In the genomic region with DNA sequence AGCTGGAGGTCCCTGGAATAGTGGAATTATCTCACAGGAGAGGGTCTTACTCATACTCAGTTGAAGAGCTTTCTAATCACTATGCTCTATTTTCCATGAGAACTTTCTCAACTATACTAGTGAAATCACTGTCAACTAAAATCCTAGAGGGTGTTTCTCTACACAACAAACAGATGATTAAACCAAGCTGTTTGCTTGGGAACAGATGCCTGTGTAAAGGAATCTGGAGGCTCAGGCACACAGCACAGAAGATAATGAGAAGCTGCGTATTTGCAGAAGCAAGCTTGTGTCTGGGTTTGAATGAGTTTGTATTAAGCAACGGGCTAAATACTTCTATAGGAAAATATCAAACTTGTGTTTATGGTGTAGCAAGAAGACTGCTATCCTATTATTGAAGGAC, we compare ENCODE assay signal across 25 mouse cellular contexts.
DNase-seq lines count a peak whose midpoint lies in the region; ATAC-seq and TF ChIP-seq lines count a peak whose summit lies in the region.
"Had no signal": no experiment of that assay in that cellular context is flagged by ENCODE, and none has a peak within 500 bp of the region (broad histone marks: within the 10 kb centered on the region; RNA-seq: fewer than 3 reads in every experiment).

No protein-coding gene starts in this region.

- no peak for TF ChIP-seq CTCF in layer of hippocampus, adult 2 months (conservative IDR thresholded peaks at IDR 0.05)

- ATAC-seq in granulocyte monocyte progenitor cell, adult 5-6 weeks (replicated peaks; ENCODE audit: poor library complexity, severe bottlenecking), result no peak
- ATAC-seq: CD4-positive, CD25-positive, alpha-beta regulatory T cell, adult 4 months; forebrain, embryonic 15.5 days; hindbrain, postnatal 0 days had no signal

- DNase-seq in layer of hippocampus, adult 11-12 months (ENCODE audit: low spot score), result peak; percentile 36
- DNase-seq in layer of hippocampus, postnatal 25 days (ENCODE audit: extremely low spot score in 1 of 2, low spot score in 1 of 2), result no peak
- DNase-seq in brain, adult 2 months (ENCODE audit: low read depth, low spot score), result peak; percentile 80
- peak; percentile 44 to 79 for DNase-seq in layer of hippocampus, adult 2 months (ENCODE audit: low spot score in 2 of 2)
- DNase-seq in layer of hippocampus, adult 9-11 months, result peak; percentile 61
- no peak for DNase-seq in cerebellum, adult 11-12 months
- DNase-seq in urinary bladder, postnatal 36 days (ENCODE audit: low spot score in 2 of 2), result no peak
- DNase-seq: adrenal gland, adult 2 months; adrenal gland, postnatal 25 days; cerebellum, adult 2 months; cerebellum, adult 9-11 months; cerebellum, postnatal 25 days; gastrocnemius, postnatal 25 days; heart, adult 2 months; heart, postnatal 14 days; heart, postnatal 4 days had no signal

- no peak overlapping the region for H3K27ac ChIP-seq in layer of hippocampus, adult 2 months
- H3K27ac ChIP-seq: embryonic facial prominence, embryonic 12.5 days; embryonic facial prominence, embryonic 15.5 days; forebrain, embryonic 15.5 days; heart, adult 2 months; heart, embryonic 10.5 days; heart, embryonic 13.5 days; hindbrain, embryonic 14.5 days; hindbrain, postnatal 0 days had no signal

- H3K4me3 ChIP-seq in layer of hippocampus, adult 2 months, result no peak overlapping the region
- H3K4me3 ChIP-seq: embryonic facial prominence, embryonic 12.5 days; embryonic facial prominence, embryonic 15.5 days; forebrain, embryonic 15.5 days; heart, adult 2 months; heart, embryonic 10.5 days; heart, embryonic 13.5 days had no signal

Comparison
In these comparisons a context has a peak if more than half of its experiments do, and no peak if none do; other contexts are left out.
1. DNase-seq: peak in layer of hippocampus, adult 11-12 months (single experiment), brain, adult 2 months (single experiment), layer of hippocampus, adult 2 months (2 of 2) and layer of hippocampus, adult 9-11 months (single experiment); none in layer of hippocampus, postnatal 25 days (0 of 2), cerebellum, adult 11-12 months (single experiment) and urinary bladder, postnatal 36 days (0 of 2).